Mouse (Mus musculus) C2C12 (cell line): ENCODE data around the gene Fnip2. TPM values are rescaled to one million over a fixed set of nuclear protein-coding genes. Genes with fewer than 3 reads are reported as not detected.
A peak's percentile ranks its signal among the peaks of the same experiment; 100 is the strongest.

Experiments used
- H3K27me3 ChIP-seq: one replicate; pipeline ENCODE4 v1.6.1; 2011; ENCODE audit not compliant: control insufficient read depth, insufficient read depth, insufficient read length
- H3K36me3 ChIP-seq: one replicate; pipeline ENCODE4 v1.6.1; 2011; ENCODE audit not compliant: control insufficient read depth, insufficient read depth
- H3K4me3 ChIP-seq: one replicate; pipeline ENCODE4 v1.5.1; 2011; ENCODE audit warnings: mild to moderate bottlenecking, control low read depth; ENCODE audit not compliant: poor library complexity, insufficient read depth, severe bottlenecking
- H3K79me2 ChIP-seq: one replicate; pipeline ENCODE4 v1.6.1; 2011; ENCODE audit not compliant: control insufficient read depth, insufficient read depth
- H3K79me3 ChIP-seq: one replicate; pipeline ENCODE4 v1.6.1; 2011; ENCODE audit warnings: low read depth, control low read depth
- H3ac ChIP-seq: one replicate; pipeline ENCODE3; 2011; ENCODE audit warnings: low read depth; ENCODE audit not compliant: control insufficient read depth, insufficient read length
- CEBPB ChIP-seq: IDR thresholded peaks from one replicate; pipeline ENCODE4 v1.6.1; 2011; ENCODE audit warnings: low read depth, mild to moderate bottlenecking, control low read depth, moderate library complexity
- CTCF ChIP-seq: IDR thresholded peaks from one replicate; pipeline ENCODE4 v1.5.1; 2011; ENCODE audit not compliant: control insufficient read depth, insufficient read depth, insufficient read length
- FOSL1 ChIP-seq: IDR thresholded peaks from one replicate; pipeline ENCODE4 v1.8.0; 2011; ENCODE audit warnings: mild to moderate bottlenecking, low read length; ENCODE audit not compliant: poor library complexity, insufficient read depth, severe bottlenecking
- MAX ChIP-seq: IDR thresholded peaks from one replicate; pipeline ENCODE4 v1.6.1; 2011; ENCODE audit warnings: mild to moderate bottlenecking, control low read depth
- MYOD1 ChIP-seq: IDR thresholded peaks from one replicate; pipeline ENCODE4 v1.6.1; 2011; ENCODE audit warnings: low read depth; ENCODE audit not compliant: control insufficient read depth, insufficient read length
- MYOG ChIP-seq: IDR thresholded peaks from one replicate; pipeline ENCODE4 v1.6.1; 2011; ENCODE audit not compliant: control insufficient read depth, insufficient read length; ENCODE audit errors: extremely low read depth
- USF1 ChIP-seq: IDR thresholded peaks from one replicate; pipeline ENCODE4 v1.6.1; 2011; ENCODE audit warnings: low read depth, mild to moderate bottlenecking, control low read depth, moderate library complexity
- polyA plus RNA-seq: library from polyadenylated mRNA; unstranded; fragments of >200 nt; fragmentation: generic; extraction: Trizol; gene quantifications from one replicate; pipeline ENCODE4 v1.2.1, GENCODE M21; 2012; ENCODE audit warnings: missing spikeins

The Fnip2 gene
- polyA plus RNA-seq, 1 experiment: 4.0 TPM

- Histone ChIP-seq H3K4me3 (no peak overlapping the region), H3K27me3 (no peaks in the 10 kb centered on the region), H3K79me2 (peaks cover 35% of the 10 kb centered on the region), H3K79me3 (peaks cover 20% of the 10 kb centered on the region), H3ac (no peak overlapping the region), H3K36me3 (no peaks in the 10 kb centered on the region)
- TF ChIP-seq USF1 (no peak), FOSL1 (no peak), MAX (no peak), MYOD1 (no peak), CTCF (no peak), CEBPB (no peak), MYOG (no peak)
These were observed 1.2 kb upstream of the Fnip2 start for GRCm38 (mm10) chr3:79568629-79569350.

GRCm38 (mm10) chr3:79566716-79567691 is 592 bp downstream of the Fnip2 start:
- Histone ChIP-seq H3K27me3 (no peaks in the 10 kb centered on the region), H3K4me3 (peak overlapping the region; percentile 59), H3K79me3 (peaks cover 35% of the 10 kb centered on the region), H3ac (peak overlapping the region; percentile 85), H3K36me3 (no peaks in the 10 kb centered on the region), H3K79me2 (peaks cover 53% of the 10 kb centered on the region)
- TF ChIP-seq CTCF: no peak
- no peak for TF ChIP-seq MAX
- no peak for TF ChIP-seq MYOG
- no peak for TF ChIP-seq CEBPB
- TF ChIP-seq MYOD1: no peak
- no peak for TF ChIP-seq USF1
- TF ChIP-seq FOSL1: no peak

- Histone ChIP-seq H3K36me3 (no peaks in the 10 kb centered on the region), H3ac (no peak overlapping the region), H3K4me3 (no peak overlapping the region)
These were observed 2.6 kb downstream of the Fnip2 start for GRCm38 (mm10) chr3:79564875-79565606.

GRCm38 (mm10) chr3:79563511-79563910 is 4.1 kb downstream of the Fnip2 start:
- TF ChIP-seq MAX (no peak), MYOD1 (no peak), FOSL1 (no peak), MYOG (no peak), USF1 (no peak), CEBPB (no peak), CTCF (no peak)
- no peaks in the 10 kb centered on the region for H3K27me3 ChIP-seq
- H3K36me3 ChIP-seq: no peaks in the 10 kb centered on the region
- peaks cover 85% of the 10 kb centered on the region for H3K79me2 ChIP-seq
- H3ac ChIP-seq: no peak overlapping the region
- H3K79me3 ChIP-seq: peaks cover 48% of the 10 kb centered on the region
- H3K4me3 ChIP-seq: no peak overlapping the region

More at GRCm38 (mm10) chr3:79564875-79565606, 2.6 kb downstream of the Fnip2 start:
- no peaks in the 10 kb centered on the region for H3K27me3 ChIP-seq
- H3K79me3 ChIP-seq: peaks cover 45% of the 10 kb centered on the region
- H3K79me2 ChIP-seq: peaks cover 73% of the 10 kb centered on the region
- no peak for TF ChIP-seq USF1

GRCm38 (mm10) chr3:79561784-79562715 is 5.5 kb downstream of the Fnip2 start:
- Histone ChIP-seq H3K79me2 (peaks cover 97% of the 10 kb centered on the region), H3K36me3 (no peaks in the 10 kb centered on the region), H3K79me3 (peaks cover 60% of the 10 kb centered on the region), H3K4me3 (no peak overlapping the region), H3K27me3 (no peaks in the 10 kb centered on the region), H3ac (no peak overlapping the region)
- TF ChIP-seq FOSL1 (no peak), CEBPB (no peak), MYOG (no peak), CTCF (no peak), MYOD1 (no peak)
